Mouse (Mus musculus): ENCODE data around the gene Gtf2h1.
"Not testable (repeated sequence)": the region's sequence is repeated elsewhere in the genome, so short reads cannot be mapped to it uniquely, and the experiment has no call there.

Gtf2h1 gene

GRCm38 (mm10) chr7:46795287-46796205 lies at the start of gene Gtf2h1, which contains the start of gene Hps5:
TSS of gene Gtf2h1 (plus strand) at chr7:46796103.
TSS of gene Hps5 (minus strand) at chr7:46796064.
- peak; percentile 97 to 98 for DNase-seq (ENCODE audit: low spot score in 2 of 2)

GRCm38 (mm10) chr7:46746381-46746780 lies 49.5 kb upstream of the Gtf2h1 start:
- DNase-seq (ENCODE audit: low spot score in 2 of 2): no peak

- no peak for DNase-seq (ENCODE audit: low spot score in 2 of 2)
These were observed 47.4 kb upstream of the Gtf2h1 start for GRCm38 (mm10) chr7:46748459-46748858.

GRCm38 (mm10) chr7:46751490-46751889 lies 44.4 kb upstream of the Gtf2h1 start, which contains the start of gene Saa2:
TSS of gene Saa2 (plus strand) at chr7:46751790.
- no peak for DNase-seq (ENCODE audit: low spot score in 2 of 2)

GRCm38 (mm10) chr7:46761049-46761795 lies 34.7 kb upstream of the Gtf2h1 start:
- no peak for DNase-seq (ENCODE audit: low spot score in 2 of 2)

GRCm38 (mm10) chr7:46762601-46763000 lies 33.3 kb upstream of the Gtf2h1 start:
- no peak for DNase-seq (ENCODE audit: low spot score in 2 of 2)

GRCm38 (mm10) chr7:46764672-46765071 lies 31.2 kb upstream of the Gtf2h1 start:
- no peak for DNase-seq (ENCODE audit: low spot score in 2 of 2)

GRCm38 (mm10) chr7:46767371-46767770 lies 28.5 kb upstream of the Gtf2h1 start:
- no peak for DNase-seq (ENCODE audit: low spot score in 2 of 2)

- DNase-seq (ENCODE audit: low spot score in 2 of 2): no peak
These were observed 27.5 kb upstream of the Gtf2h1 start for GRCm38 (mm10) chr7:46768451-46768850.

- peak; percentile 54 to 57 for DNase-seq (ENCODE audit: low spot score in 2 of 2)
These were observed 25.2 kb upstream of the Gtf2h1 start for GRCm38 (mm10) chr7:46770706-46771105.

- no peak for DNase-seq (ENCODE audit: low spot score in 2 of 2)
These were observed 6.6 kb upstream of the Gtf2h1 start for GRCm38 (mm10) chr7:46789177-46789849.

GRCm38 (mm10) chr7:46793871-46794270 lies 2.0 kb upstream of the Gtf2h1 start:
- DNase-seq (ENCODE audit: low spot score in 2 of 2): no peak

- peak in 1 of 2 experiments; percentile 11 for DNase-seq (ENCODE audit: low spot score in 2 of 2)
These were observed 340 bp downstream of the Gtf2h1 start for GRCm38 (mm10) chr7:46796206-46796679.

GRCm38 (mm10) chr7:46796779-46797178 lies 876 bp downstream of the Gtf2h1 start:
- no peak for DNase-seq (ENCODE audit: low spot score in 2 of 2)

- no peak for DNase-seq (ENCODE audit: low spot score in 2 of 2)
These were observed 14.4 kb downstream of the Gtf2h1 start for GRCm38 (mm10) chr7:46810325-46810724.

GRCm38 (mm10) chr7:46814012-46814411 lies 18.1 kb downstream of the Gtf2h1 start:
- DNase-seq (ENCODE audit: low spot score in 2 of 2): no peak

GRCm38 (mm10) chr7:46820876-46821632 lies 25.2 kb downstream of the Gtf2h1 start:
- DNase-seq (ENCODE audit: low spot score in 2 of 2): not testable (repeated sequence)

- no peak for DNase-seq (ENCODE audit: low spot score in 2 of 2)
These were observed 31.3 kb downstream of the Gtf2h1 start for GRCm38 (mm10) chr7:46827046-46827802.

- no peak for DNase-seq (ENCODE audit: low spot score in 2 of 2)
These were observed 31.9 kb downstream of the Gtf2h1 start for GRCm38 (mm10) chr7:46827803-46828184.

- no peak for DNase-seq (ENCODE audit: low spot score in 2 of 2)
These were observed 34.0 kb downstream of the Gtf2h1 start for GRCm38 (mm10) chr7:46829911-46830310.
